Mouse (Mus musculus): ENCODE data around the gene Atp6v0b. TPM values are rescaled to one million over a fixed set of nuclear protein-coding genes. Genes with fewer than 3 reads are reported as not detected.

Atp6v0b gene
- polyA plus RNA-seq, 1 experiment from 2014 or later = 168 TPM

DNA sequence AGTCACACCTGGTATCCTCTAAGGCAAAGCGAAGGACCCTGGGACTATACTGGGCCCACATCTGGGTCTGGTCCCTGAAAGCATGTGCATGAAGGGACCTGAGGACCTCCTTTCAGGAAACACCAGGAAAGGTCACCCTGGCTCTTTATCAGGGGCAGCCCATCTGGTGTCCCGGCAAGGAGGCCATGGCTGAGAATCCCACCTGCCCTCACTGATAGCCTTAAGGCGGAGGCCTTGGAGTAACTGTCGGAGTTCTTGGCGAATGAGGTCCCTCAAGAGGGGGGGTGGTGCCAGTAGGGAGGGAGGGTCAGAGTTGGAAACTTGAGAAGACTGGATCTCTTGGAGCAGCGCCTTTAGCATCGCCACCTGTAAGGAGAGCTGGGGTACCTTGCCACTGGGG lies 15.3 kb downstream of the Atp6v0b start:
- peaks cover 39% of the 10 kb centered on the region for H3K36me3 ChIP-seq (replicated peaks)
- H3K4me2 ChIP-seq = peak overlapping the region; percentile 64
- no peaks in the 10 kb centered on the region for H3K9me3 ChIP-seq (replicated peaks)
- no peaks in the 10 kb centered on the region for H3K27me3 ChIP-seq
- WGBS (ENCODE audit: insufficient replicate concordance) = 52% methylated on average over 7 of the region's 7 CpGs
- H3K4me3 ChIP-seq (replicated peaks) = no peak overlapping the region
- peak; percentile 15 for ATAC-seq (ENCODE audit: insufficient read depth)
- peak overlapping the region; percentile 33; the same call in 1 of the 2 replicates for H3K9ac ChIP-seq
- H3K4me1 ChIP-seq (replicated peaks) = peaks cover 65% of the 10 kb centered on the region
- H3K27ac ChIP-seq (replicated peaks) = peak overlapping the region; percentile 63

GRCm38 (mm10) chr4:117870437-117870836 lies 16.7 kb downstream of the Atp6v0b start:
- peaks cover 52% of the 10 kb centered on the region for H3K36me3 ChIP-seq (replicated peaks)
- no peak overlapping the region for H3K4me2 ChIP-seq
- H3K27ac ChIP-seq (replicated peaks) = peak overlapping the region; percentile 63
- peaks cover 77% of the 10 kb centered on the region for H3K4me1 ChIP-seq (replicated peaks)
- ATAC-seq (ENCODE audit: insufficient read depth) = no peak
- H3K9me3 ChIP-seq (replicated peaks) = no peaks in the 10 kb centered on the region
- 46% methylated on average over 1 of the region's 1 CpGs for WGBS (ENCODE audit: insufficient replicate concordance)
- no peak overlapping the region for H3K4me3 ChIP-seq (replicated peaks)
- no peak overlapping the region; the same call in 1 of the 2 replicates for H3K9ac ChIP-seq
- no peaks in the 10 kb centered on the region for H3K27me3 ChIP-seq

DNA sequence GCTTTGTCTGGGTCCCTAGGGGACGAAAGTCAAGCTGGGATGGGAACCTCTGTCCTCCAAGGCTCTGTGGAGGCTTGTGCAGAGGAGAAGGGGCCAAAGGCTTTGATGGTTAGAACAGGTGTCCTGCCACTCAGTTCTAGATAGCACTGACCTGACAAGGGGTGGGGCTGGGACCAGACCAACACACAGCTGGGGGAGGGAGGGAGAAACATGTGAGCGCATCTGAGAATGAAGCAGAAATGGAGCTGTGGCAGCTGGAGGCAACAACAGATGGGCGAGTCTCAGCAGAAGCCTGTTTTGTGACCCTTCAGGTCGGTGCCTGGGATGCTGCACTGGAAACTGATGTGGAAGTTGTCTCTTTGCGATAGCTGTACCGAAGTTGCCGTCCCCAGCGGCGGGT lies 17.8 kb downstream of the Atp6v0b start:
- no peaks in the 10 kb centered on the region for H3K27me3 ChIP-seq
- peaks cover 64% of the 10 kb centered on the region for H3K36me3 ChIP-seq (replicated peaks)
- WGBS (ENCODE audit: insufficient replicate concordance) = 81% methylated on average over 9 of the region's 9 CpGs
- H3K9ac ChIP-seq = no peak overlapping the region
- ATAC-seq (ENCODE audit: insufficient read depth) = no peak
- H3K4me1 ChIP-seq (replicated peaks) = peaks cover 77% of the 10 kb centered on the region
- no peaks in the 10 kb centered on the region for H3K9me3 ChIP-seq (replicated peaks)
- H3K4me2 ChIP-seq = no peak overlapping the region
- H3K4me3 ChIP-seq (replicated peaks) = no peak overlapping the region
- H3K27ac ChIP-seq (replicated peaks) = no peak overlapping the region

GRCm38 (mm10) chr4:117867823-117868222 lies 19.3 kb downstream of the Atp6v0b start:
- ATAC-seq (ENCODE audit: insufficient read depth) = no peak
- Histone ChIP-seq H3K4me2 (no peak overlapping the region), H3K27ac (replicated peaks) (no peak overlapping the region)

GRCm38 (mm10) chr4:117867000-117867399 lies 20.1 kb downstream of the Atp6v0b start:
- H3K9ac ChIP-seq = no peak overlapping the region
- WGBS (ENCODE audit: insufficient replicate concordance) = 25% methylated on average over 6 of the region's 6 CpGs

More at GRCm38 (mm10) chr4:117867823-117868222, 19.3 kb downstream of the Atp6v0b start:
- 17% methylated on average over 24 of the region's 24 CpGs for WGBS (ENCODE audit: insufficient replicate concordance)
- no peaks in the 10 kb centered on the region for H3K9me3 ChIP-seq (replicated peaks)
- H3K9ac ChIP-seq = no peak overlapping the region
- peaks cover 79% of the 10 kb centered on the region for H3K36me3 ChIP-seq (replicated peaks)
- H3K4me1 ChIP-seq (replicated peaks) = peaks cover 77% of the 10 kb centered on the region
- no peaks in the 10 kb centered on the region for H3K27me3 ChIP-seq
- H3K4me3 ChIP-seq (replicated peaks) = no peak overlapping the region

GRCm38 (mm10) chr4:117866083-117866482 lies 21.1 kb downstream of the Atp6v0b start:
- no peak overlapping the region for H3K4me3 ChIP-seq (replicated peaks)
- no peak overlapping the region for H3K4me2 ChIP-seq
- no peaks in the 10 kb centered on the region for H3K27me3 ChIP-seq
- peaks cover 69% of the 10 kb centered on the region for H3K4me1 ChIP-seq (replicated peaks)
- H3K9ac ChIP-seq = no peak overlapping the region
- 80% methylated on average over 9 of the region's 9 CpGs for WGBS (ENCODE audit: insufficient replicate concordance)
- H3K9me3 ChIP-seq (replicated peaks) = no peaks in the 10 kb centered on the region
- H3K27ac ChIP-seq (replicated peaks) = no peak overlapping the region
- ATAC-seq (ENCODE audit: insufficient read depth) = no peak
- peaks cover 96% of the 10 kb centered on the region for H3K36me3 ChIP-seq (replicated peaks)

More at GRCm38 (mm10) chr4:117867000-117867399, 20.1 kb downstream of the Atp6v0b start:
- H3K27me3 ChIP-seq = no peaks in the 10 kb centered on the region
- H3K27ac ChIP-seq (replicated peaks) = no peak overlapping the region
- H3K4me2 ChIP-seq = no peak overlapping the region
- H3K9me3 ChIP-seq (replicated peaks) = no peaks in the 10 kb centered on the region
- ATAC-seq (ENCODE audit: insufficient read depth) = no peak
- no peak overlapping the region for H3K4me3 ChIP-seq (replicated peaks)
- H3K4me1 ChIP-seq (replicated peaks) = peaks cover 77% of the 10 kb centered on the region
- peaks cover 87% of the 10 kb centered on the region for H3K36me3 ChIP-seq (replicated peaks)

DNA sequence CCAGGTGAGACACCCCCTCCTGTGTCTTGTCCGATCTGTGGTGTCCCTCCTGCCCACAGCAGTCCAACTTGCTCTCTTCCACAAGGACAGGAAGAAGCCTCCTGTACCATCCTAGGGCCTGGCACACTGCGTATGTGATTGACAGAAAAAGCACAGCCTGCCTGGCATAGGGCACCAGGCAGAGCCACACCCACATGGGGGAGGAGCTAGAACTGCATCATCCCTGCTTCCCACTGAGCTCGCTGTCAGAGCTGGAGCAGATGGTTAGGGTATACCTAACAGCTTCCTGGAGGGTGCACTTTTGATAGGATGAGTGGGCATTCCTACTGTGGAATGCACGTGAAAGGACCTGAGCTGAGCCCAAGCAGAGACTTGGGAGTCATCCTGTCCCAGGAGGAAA lies 24.3 kb downstream of the Atp6v0b start:
- peaks cover 59% of the 10 kb centered on the region for H3K4me1 ChIP-seq (replicated peaks)

GRCm38 (mm10) chr4:117860570-117860969 lies 26.6 kb downstream of the Atp6v0b start:
- WGBS (ENCODE audit: insufficient replicate concordance) = 88% methylated on average over 9 of the region's 9 CpGs

More for the DNA sequence above, 24.3 kb downstream of the Atp6v0b start:
- H3K4me2 ChIP-seq = no peak overlapping the region
- peak; percentile 23; the same call in 1 of the 2 replicates for ATAC-seq (ENCODE audit: insufficient read depth)
- WGBS (ENCODE audit: insufficient replicate concordance) = 46% methylated on average over 4 of the region's 4 CpGs
- H3K36me3 ChIP-seq (replicated peaks) = peaks cover 100% of the 10 kb centered on the region
- H3K9ac ChIP-seq = no peak overlapping the region
- no peak overlapping the region for H3K4me3 ChIP-seq (replicated peaks)
- H3K27ac ChIP-seq (replicated peaks) = no peak overlapping the region
- no peaks in the 10 kb centered on the region for H3K9me3 ChIP-seq (replicated peaks)
- H3K27me3 ChIP-seq = 0 out of 2 replicates have a peak, but pooled peaks cover 2% of the 10 kb centered on the region

GRCm38 (mm10) chr4:117858794-117859193 lies 28.3 kb downstream of the Atp6v0b start:
- ATAC-seq (ENCODE audit: insufficient read depth) = peak; percentile 41
- peaks cover 100% of the 10 kb centered on the region for H3K36me3 ChIP-seq (replicated peaks)
- 0 out of 2 replicates have a peak, but pooled peaks cover 3% of the 10 kb centered on the region for H3K27me3 ChIP-seq
- no peak overlapping the region for H3K4me2 ChIP-seq
- H3K4me1 ChIP-seq (replicated peaks) = peaks cover 57% of the 10 kb centered on the region
- peak overlapping the region; percentile 45 for H3K27ac ChIP-seq (replicated peaks)
- 85% methylated on average over 3 of the region's 3 CpGs for WGBS (ENCODE audit: insufficient replicate concordance)
- H3K9ac ChIP-seq = 0 out of 2 replicates have a peak overlapping the region, but pooled peaks have one; percentile 9
- no peak overlapping the region for H3K4me3 ChIP-seq (replicated peaks)
- no peaks in the 10 kb centered on the region for H3K9me3 ChIP-seq (replicated peaks)

More at GRCm38 (mm10) chr4:117860570-117860969, 26.6 kb downstream of the Atp6v0b start:
- Histone ChIP-seq H3K9me3 (replicated peaks) (no peaks in the 10 kb centered on the region), H3K4me3 (replicated peaks) (no peak overlapping the region), H3K27me3 (0 out of 2 replicates have a peak, but pooled peaks cover 3% of the 10 kb centered on the region), H3K4me2 (no peak overlapping the region), H3K27ac (replicated peaks) (no peak overlapping the region), H3K4me1 (replicated peaks) (peaks cover 47% of the 10 kb centered on the region), H3K36me3 (replicated peaks) (peaks cover 100% of the 10 kb centered on the region), H3K9ac (no peak overlapping the region)
- no peak for ATAC-seq (ENCODE audit: insufficient read depth)

DNA sequence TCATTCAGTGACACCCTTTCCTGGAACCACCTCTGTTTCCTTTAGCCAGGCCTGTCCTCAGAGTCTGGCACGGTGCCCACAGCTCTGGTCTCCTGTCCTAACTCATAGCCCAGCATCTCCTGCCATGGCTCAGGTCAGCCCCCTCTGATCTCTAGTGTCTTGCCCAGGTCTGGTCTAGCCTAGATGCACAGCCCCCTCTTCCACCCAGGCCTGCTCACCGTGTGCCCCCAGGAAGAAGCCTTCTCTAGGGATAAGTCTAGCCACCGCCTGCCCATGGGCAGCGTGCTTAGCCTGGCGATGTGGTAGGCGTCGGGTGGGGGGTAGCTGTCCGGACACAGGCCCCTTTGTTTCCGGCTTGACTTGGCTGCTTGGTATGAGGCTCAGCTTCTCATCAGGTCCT lies 32.0 kb downstream of the Atp6v0b start:
- no peak for ATAC-seq (ENCODE audit: insufficient read depth)

GRCm38 (mm10) chr4:117852152-117852868 lies 34.8 kb downstream of the Atp6v0b start:
- no peak for ATAC-seq (ENCODE audit: insufficient read depth)
- no peak overlapping the region for H3K27ac ChIP-seq (replicated peaks)
- no peak overlapping the region for H3K4me3 ChIP-seq (replicated peaks)
- H3K9ac ChIP-seq = no peak overlapping the region
- no peaks in the 10 kb centered on the region for H3K27me3 ChIP-seq
- peaks cover 49% of the 10 kb centered on the region for H3K4me1 ChIP-seq (replicated peaks)
- peaks cover 100% of the 10 kb centered on the region for H3K36me3 ChIP-seq (replicated peaks)
- no peaks in the 10 kb centered on the region for H3K9me3 ChIP-seq (replicated peaks)
- no peak overlapping the region for H3K4me2 ChIP-seq
- 85% methylated on average over 10 of the region's 10 CpGs for WGBS (ENCODE audit: insufficient replicate concordance)

More for the DNA sequence above, 32.0 kb downstream of the Atp6v0b start:
- H3K9me3 ChIP-seq (replicated peaks) = no peaks in the 10 kb centered on the region
- WGBS (ENCODE audit: insufficient replicate concordance) = 84% methylated on average over 9 of the region's 9 CpGs
- no peak overlapping the region for H3K27ac ChIP-seq (replicated peaks)
- no peak overlapping the region for H3K4me3 ChIP-seq (replicated peaks)
- peaks cover 62% of the 10 kb centered on the region for H3K4me1 ChIP-seq (replicated peaks)
- peaks cover 100% of the 10 kb centered on the region for H3K36me3 ChIP-seq (replicated peaks)
- H3K4me2 ChIP-seq = no peak overlapping the region
- 0 out of 2 replicates have a peak, but pooled peaks cover 3% of the 10 kb centered on the region for H3K27me3 ChIP-seq
- no peak overlapping the region for H3K9ac ChIP-seq
